Mouse (Mus musculus): ENCODE measurements around the gene Suclg2. TPM values are rescaled to one million over a fixed set of nuclear protein-coding genes. Genes with fewer than 3 reads are reported as not detected.

Suclg2 gene
- polyA plus RNA-seq, 1 experiment from 2014 or later: 13.8 TPM

DNA sequence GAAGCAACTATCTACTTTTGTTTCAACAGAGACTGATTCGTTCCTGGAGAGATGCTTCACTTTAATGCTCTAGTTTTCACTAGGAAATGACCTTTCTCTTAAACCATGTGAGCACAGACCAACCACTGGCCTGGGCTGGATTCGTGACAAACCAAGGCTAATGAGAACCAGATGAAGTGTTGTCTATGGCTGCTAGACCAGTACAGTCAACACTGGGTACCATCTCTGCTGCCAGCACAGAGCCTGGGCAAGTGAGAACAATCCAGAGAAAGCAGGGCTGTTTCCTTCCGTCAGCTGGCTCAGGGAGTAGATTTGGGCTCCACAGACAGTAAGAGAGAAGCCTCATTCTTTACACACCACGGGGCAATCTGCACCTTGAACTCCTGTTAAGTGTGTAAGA, 143.1 kb downstream of the Suclg2 start:
- ATAC-seq (ENCODE audit: low FRiP score, low read depth): no peak
- no peak overlapping the region for H3K9ac ChIP-seq
- no peak overlapping the region for H3K4me3 ChIP-seq
- 46% methylated on average over 4 of the region's 4 CpGs for WGBS
- H3K9me3 ChIP-seq: no peaks in the 10 kb centered on the region
- no peak overlapping the region for H3K27ac ChIP-seq (replicated peaks)
- H3K4me1 ChIP-seq (replicated peaks): peaks cover 9% of the 10 kb centered on the region
- H3K36me3 ChIP-seq: no peaks in the 10 kb centered on the region
- peaks cover 3% of the 10 kb centered on the region; the same call in 1 of the 2 replicates for H3K27me3 ChIP-seq
- H3K4me2 ChIP-seq: no peak overlapping the region

DNA sequence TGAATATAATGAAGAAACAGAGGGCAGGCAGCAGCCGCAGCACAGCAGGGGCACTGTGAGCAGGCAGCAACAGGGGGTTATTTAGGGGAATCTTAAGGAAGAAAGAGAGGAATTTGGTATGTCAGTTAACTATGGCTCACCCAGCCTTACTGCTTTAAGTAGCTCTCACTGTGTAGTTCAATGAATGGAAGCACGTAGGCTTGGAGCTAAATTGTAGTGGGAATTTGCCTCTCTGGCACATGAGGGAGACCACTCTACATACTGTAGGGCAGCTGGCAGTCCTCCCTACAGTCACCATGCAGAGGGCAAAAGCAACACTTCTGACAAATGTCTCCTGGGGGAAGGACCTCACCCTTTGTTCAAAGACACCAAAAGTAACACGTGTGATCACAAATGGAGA, 143.7 kb downstream of the Suclg2 start:
- no peak overlapping the region for H3K27ac ChIP-seq (replicated peaks)
- H3K4me2 ChIP-seq: no peak overlapping the region
- no peak for ATAC-seq (ENCODE audit: low FRiP score, low read depth)
- peaks cover 9% of the 10 kb centered on the region for H3K4me1 ChIP-seq (replicated peaks)
- H3K4me3 ChIP-seq: no peak overlapping the region
- no peaks in the 10 kb centered on the region for H3K36me3 ChIP-seq
- peaks cover 3% of the 10 kb centered on the region; the same call in 1 of the 2 replicates for H3K27me3 ChIP-seq
- no peak overlapping the region for H3K9ac ChIP-seq
- 13% methylated on average over 3 of the region's 3 CpGs for WGBS
- H3K9me3 ChIP-seq: no peaks in the 10 kb centered on the region

GRCm38 (mm10) chr6:95574389-95574788, 144.2 kb downstream of the Suclg2 start:
- no peaks in the 10 kb centered on the region for H3K9me3 ChIP-seq
- H3K4me3 ChIP-seq: no peak overlapping the region
- H3K9ac ChIP-seq: no peak overlapping the region
- ATAC-seq (ENCODE audit: low FRiP score, low read depth): no peak
- peaks cover 6% of the 10 kb centered on the region for H3K4me1 ChIP-seq (replicated peaks)
- H3K36me3 ChIP-seq: no peaks in the 10 kb centered on the region
- H3K4me2 ChIP-seq: no peak overlapping the region
- WGBS: 23% methylated on average over 4 of the region's 4 CpGs
- H3K27ac ChIP-seq (replicated peaks): no peak overlapping the region
- H3K27me3 ChIP-seq: peaks cover 3% of the 10 kb centered on the region; the same call in 1 of the 2 replicates

DNA sequence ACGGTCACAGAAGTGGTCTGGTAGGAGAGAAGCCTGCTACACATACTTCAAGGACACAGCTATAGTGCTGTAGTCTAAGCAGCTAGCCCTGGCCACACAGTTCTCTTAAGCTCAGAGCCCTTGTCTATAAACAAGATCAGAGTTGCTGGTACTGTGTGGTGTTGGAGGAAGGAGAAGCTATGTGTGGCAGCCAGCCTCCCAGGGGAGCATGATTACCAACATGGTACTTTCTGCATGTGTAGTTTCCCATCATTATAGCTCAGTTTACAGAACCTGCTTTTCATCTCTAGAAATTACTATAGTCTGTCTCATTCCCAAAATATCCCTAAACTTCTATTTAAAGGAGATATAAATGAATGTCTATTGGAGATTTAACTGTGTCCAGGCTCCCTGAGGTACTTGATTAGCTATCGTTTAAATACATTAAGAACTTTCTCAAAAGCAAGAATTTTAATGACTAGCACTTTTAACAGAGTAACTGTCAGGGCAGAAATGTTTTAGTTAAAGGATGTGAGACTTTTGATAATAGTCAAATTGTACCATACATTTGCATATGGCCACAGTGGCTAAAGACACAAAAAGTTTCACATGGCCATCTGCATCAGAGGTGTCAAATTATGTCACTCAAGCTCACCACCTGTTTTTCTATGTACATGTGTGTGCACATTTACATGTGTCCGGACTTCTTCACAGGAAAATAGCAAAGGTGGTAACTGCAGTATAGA, 145.4 kb downstream of the Suclg2 start:
- Histone ChIP-seq H3K27me3 (peaks cover 3% of the 10 kb centered on the region; the same call in 1 of the 2 replicates), H3K4me2 (no peak overlapping the region), H3K9me3 (no peaks in the 10 kb centered on the region), H3K9ac (no peak overlapping the region), H3K36me3 (no peaks in the 10 kb centered on the region), H3K27ac (replicated peaks) (no peak overlapping the region), H3K4me1 (replicated peaks) (peaks cover 6% of the 10 kb centered on the region), H3K4me3 (no peak overlapping the region)
- 87% methylated on average over 3 of the region's 3 CpGs for WGBS
- no peak for ATAC-seq (ENCODE audit: low FRiP score, low read depth)

DNA sequence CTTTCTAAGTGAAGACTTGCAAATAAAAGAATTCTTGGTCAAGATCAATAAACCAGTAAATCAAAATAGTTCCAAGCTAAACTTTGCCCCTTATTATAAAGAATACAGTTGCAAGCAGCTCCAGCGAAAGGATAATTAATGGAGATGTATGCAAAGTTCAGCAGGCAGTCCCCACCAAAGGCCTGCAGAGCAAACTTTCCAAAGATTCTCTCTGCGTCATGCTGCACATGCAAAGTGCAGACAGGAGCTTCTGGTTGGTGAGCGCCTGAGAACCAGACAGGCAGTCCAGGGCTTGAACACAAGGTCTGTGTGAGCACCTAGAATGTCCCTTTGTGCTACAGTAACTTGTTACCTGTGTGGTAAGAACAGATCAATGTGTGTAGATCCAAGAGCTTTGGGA, 147.0 kb downstream of the Suclg2 start:
- 40% methylated on average over 3 of the region's 3 CpGs for WGBS
- no peak for ATAC-seq (ENCODE audit: low FRiP score, low read depth)
- H3K27me3 ChIP-seq: no peaks in the 10 kb centered on the region
- H3K4me1 ChIP-seq (replicated peaks): peaks cover 6% of the 10 kb centered on the region
- no peaks in the 10 kb centered on the region for H3K36me3 ChIP-seq
- H3K9ac ChIP-seq: no peak overlapping the region
- no peak overlapping the region for H3K4me3 ChIP-seq
- no peak overlapping the region for H3K4me2 ChIP-seq
- no peaks in the 10 kb centered on the region for H3K9me3 ChIP-seq
- H3K27ac ChIP-seq (replicated peaks): no peak overlapping the region

DNA sequence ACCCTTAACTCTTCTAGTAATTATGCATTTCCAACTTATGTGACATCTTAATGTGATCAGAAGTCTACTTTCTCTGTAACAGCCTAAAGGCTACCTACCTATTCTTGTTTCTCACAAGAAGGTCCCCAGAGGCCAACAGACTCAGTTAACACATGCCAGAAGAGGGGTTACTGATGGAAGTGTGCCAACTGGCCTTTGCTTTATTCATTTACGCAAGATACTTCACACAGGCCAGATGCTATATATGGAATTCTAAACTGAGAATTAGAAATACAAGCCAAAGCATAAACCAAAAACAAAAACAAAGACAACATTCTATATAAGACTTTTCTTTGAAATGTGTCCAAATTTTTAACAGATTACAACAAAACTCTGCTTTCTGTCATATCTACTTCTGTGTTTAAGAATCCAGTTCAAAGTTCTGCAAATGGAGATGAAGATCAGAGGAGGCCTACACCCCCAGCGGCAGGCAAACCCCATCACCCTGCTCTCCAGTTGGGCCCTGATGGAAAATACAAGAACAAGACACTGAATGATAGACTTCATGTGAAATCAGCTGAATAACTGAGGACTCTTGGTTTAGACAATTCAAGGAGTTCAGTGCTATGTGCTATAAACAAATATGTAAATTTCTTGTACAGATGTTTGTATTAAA, 155.1 kb downstream of the Suclg2 start:
- H3K27me3 ChIP-seq: no peaks in the 10 kb centered on the region
- no peak overlapping the region for H3K9ac ChIP-seq
- H3K4me3 ChIP-seq: no peak overlapping the region
- H3K9me3 ChIP-seq: no peaks in the 10 kb centered on the region
- WGBS: 72% methylated on average over 2 of the region's 2 CpGs
- H3K4me2 ChIP-seq: no peak overlapping the region
- no peak for ATAC-seq (ENCODE audit: low FRiP score, low read depth)
- no peak overlapping the region for H3K27ac ChIP-seq (replicated peaks)
- H3K4me1 ChIP-seq (replicated peaks): no peaks in the 10 kb centered on the region
- H3K36me3 ChIP-seq: no peaks in the 10 kb centered on the region

- H3K4me1 ChIP-seq (replicated peaks): no peaks in the 10 kb centered on the region
- ATAC-seq (ENCODE audit: low FRiP score, low read depth): no peak
Observed at GRCm38 (mm10) chr6:95556320-95556719, 162.3 kb downstream of the Suclg2 start.

DNA sequence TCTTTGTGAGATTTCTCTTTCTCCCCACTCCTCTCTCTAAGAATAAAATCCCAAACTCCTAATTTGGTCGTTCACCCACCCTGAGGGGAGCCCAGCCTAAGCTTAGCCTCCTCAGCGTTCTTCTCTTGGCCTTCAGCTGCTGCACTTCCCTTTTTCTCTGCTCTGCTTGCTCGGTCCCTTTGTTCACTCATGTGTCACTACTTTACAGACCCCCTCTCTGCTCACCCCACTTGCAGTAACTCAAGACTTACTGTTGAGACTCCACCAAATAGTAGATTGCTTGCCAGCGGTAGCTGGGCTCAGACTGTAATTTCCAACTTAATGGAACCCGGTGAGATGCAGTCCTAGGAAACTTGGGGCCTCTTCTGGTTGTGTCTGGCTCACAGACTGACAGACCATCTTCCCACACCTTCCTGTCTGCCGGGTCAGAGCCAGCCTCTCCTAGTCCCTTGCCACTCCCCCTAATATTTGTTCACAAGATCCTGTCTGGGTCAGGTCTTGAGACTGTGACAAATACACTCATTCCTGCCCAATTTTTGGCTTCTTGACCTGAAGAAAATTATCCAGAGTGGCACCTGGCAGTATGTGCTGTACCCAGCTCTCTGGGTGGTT, 166.2 kb downstream of the Suclg2 start:
- peaks cover 3% of the 10 kb centered on the region; the same call in 1 of the 2 replicates for H3K27me3 ChIP-seq
- no peak overlapping the region for H3K4me3 ChIP-seq
- no peaks in the 10 kb centered on the region for H3K4me1 ChIP-seq (replicated peaks)
- WGBS: 77% methylated on average over 6 of the region's 6 CpGs
- H3K9ac ChIP-seq: no peak overlapping the region
- no peak overlapping the region for H3K4me2 ChIP-seq
- no peaks in the 10 kb centered on the region for H3K9me3 ChIP-seq
- no peaks in the 10 kb centered on the region for H3K36me3 ChIP-seq
- no peak for ATAC-seq (ENCODE audit: low FRiP score, low read depth)
- no peak overlapping the region for H3K27ac ChIP-seq (replicated peaks)

More at GRCm38 (mm10) chr6:95556320-95556719, 162.3 kb downstream of the Suclg2 start:
- Histone ChIP-seq H3K9ac (no peak overlapping the region), H3K36me3 (no peaks in the 10 kb centered on the region), H3K9me3 (no peaks in the 10 kb centered on the region), H3K4me2 (no peak overlapping the region), H3K27ac (replicated peaks) (no peak overlapping the region), H3K27me3 (no peaks in the 10 kb centered on the region), H3K4me3 (no peak overlapping the region)
- 86% methylated on average over 6 of the region's 6 CpGs for WGBS

DNA sequence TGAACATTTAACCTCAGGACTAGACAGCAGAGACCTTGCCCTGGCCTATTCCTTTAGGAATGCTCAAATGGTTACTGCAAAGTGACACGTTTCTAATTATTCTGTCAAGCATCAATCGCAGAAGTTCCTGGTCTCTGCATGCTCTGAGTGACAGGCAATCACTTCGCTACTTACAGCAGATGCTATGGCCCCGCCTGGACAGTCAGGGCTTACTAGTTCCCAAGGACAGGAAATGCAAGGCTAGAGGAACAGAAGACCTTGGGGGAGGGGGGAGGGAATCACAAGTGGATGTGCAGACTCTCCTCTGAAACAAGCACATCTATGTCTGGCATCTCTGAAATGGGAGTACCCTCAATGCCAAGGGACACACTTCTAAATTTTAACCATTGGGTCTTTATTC, 167.6 kb downstream of the Suclg2 start:
- WGBS: 41% methylated on average over 4 of the region's 4 CpGs
- Histone ChIP-seq H3K4me3 (no peak overlapping the region), H3K9me3 (no peaks in the 10 kb centered on the region), H3K4me2 (no peak overlapping the region), H3K27me3 (peaks cover 3% of the 10 kb centered on the region; the same call in 1 of the 2 replicates), H3K9ac (no peak overlapping the region), H3K4me1 (replicated peaks) (0 out of 2 replicates have a peak, but pooled peaks cover 2% of the 10 kb centered on the region), H3K36me3 (no peaks in the 10 kb centered on the region), H3K27ac (replicated peaks) (no peak overlapping the region)
- no peak for ATAC-seq (ENCODE audit: low FRiP score, low read depth)

DNA sequence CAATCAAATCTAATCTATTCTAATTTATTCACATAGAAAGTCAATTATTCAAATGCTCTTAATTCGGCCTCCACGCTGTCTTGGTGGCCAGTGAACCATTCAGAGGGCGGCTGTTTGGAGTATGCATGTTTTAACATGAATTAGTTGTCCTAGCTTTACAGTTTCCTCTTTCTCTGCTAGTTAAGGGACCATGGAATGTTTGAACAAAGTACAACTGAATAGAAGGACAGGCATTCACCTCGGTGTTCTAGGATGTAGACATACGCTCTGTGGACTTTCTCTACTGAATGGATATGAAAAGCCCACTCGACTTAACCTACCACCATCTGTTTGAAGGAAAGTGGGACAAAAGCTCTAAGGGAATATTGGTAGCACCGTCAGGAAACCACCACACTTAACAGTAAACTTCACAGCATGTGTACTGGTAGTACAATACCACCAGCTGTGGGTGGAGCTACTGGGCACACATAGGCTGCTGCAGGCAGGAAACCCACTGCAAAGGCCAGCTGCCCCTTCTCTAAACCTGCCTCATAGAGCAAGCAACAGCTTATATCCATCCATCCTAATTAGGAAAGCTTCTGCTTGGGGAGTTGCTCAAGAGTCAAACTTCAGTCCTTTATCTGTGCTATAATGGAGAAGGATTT, 172.3 kb downstream of the Suclg2 start:
- Histone ChIP-seq H3K4me3 (no peak overlapping the region), H3K27ac (replicated peaks) (no peak overlapping the region), H3K27me3 (peaks cover 9% of the 10 kb centered on the region), H3K36me3 (no peaks in the 10 kb centered on the region), H3K9me3 (no peaks in the 10 kb centered on the region), H3K9ac (no peak overlapping the region), H3K4me1 (replicated peaks) (0 out of 2 replicates have a peak, but pooled peaks cover 3% of the 10 kb centered on the region), H3K4me2 (no peak overlapping the region)
- no peak for ATAC-seq (ENCODE audit: low FRiP score, low read depth)
- 28% methylated on average over 7 of the region's 7 CpGs for WGBS

DNA sequence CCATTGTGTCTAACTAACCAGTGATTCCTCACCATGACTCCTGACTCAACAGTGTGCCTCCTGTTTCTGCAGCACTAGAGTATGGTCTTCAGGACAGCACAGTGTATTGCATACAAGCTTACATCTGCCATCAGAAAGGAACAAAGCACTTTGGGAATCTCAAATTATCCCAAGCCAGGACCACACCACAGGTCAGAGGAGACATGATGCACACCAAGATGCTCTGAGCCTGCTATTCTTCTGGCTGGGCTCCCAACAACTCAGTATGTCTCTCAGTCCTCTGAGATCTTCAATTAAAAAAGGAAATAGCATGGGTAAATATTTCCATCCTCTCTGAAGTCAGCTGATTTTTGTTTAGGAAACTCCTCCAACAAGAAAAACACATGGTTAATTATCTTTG, 172.9 kb downstream of the Suclg2 start:
- ATAC-seq (ENCODE audit: low FRiP score, low read depth): no peak
- no peak overlapping the region for H3K9ac ChIP-seq

GRCm38 (mm10) chr6:95545296-95545695, 173.3 kb downstream of the Suclg2 start:
- Histone ChIP-seq H3K4me2 (no peak overlapping the region), H3K9ac (no peak overlapping the region), H3K27me3 (peaks cover 13% of the 10 kb centered on the region), H3K27ac (replicated peaks) (no peak overlapping the region), H3K9me3 (no peaks in the 10 kb centered on the region), H3K4me1 (replicated peaks) (0 out of 2 replicates have a peak, but pooled peaks cover 3% of the 10 kb centered on the region), H3K4me3 (no peak overlapping the region), H3K36me3 (no peaks in the 10 kb centered on the region)
- 76% methylated on average over 3 of the region's 3 CpGs for WGBS
- no peak for ATAC-seq (ENCODE audit: low FRiP score, low read depth)

More for the DNA sequence above, 172.9 kb downstream of the Suclg2 start:
- Histone ChIP-seq H3K27ac (replicated peaks) (no peak overlapping the region), H3K27me3 (peaks cover 13% of the 10 kb centered on the region), H3K9me3 (no peaks in the 10 kb centered on the region), H3K4me2 (no peak overlapping the region), H3K4me1 (replicated peaks) (0 out of 2 replicates have a peak, but pooled peaks cover 3% of the 10 kb centered on the region), H3K4me3 (no peak overlapping the region), H3K36me3 (no peaks in the 10 kb centered on the region)

All from hindbrain, embryonic 15.5 days (tissue).